Mouse (Mus musculus): ENCODE data around the gene Mgmt. TPM values are rescaled to one million over a fixed set of nuclear protein-coding genes. Genes with fewer than 3 reads are reported as not detected.

Gene Mgmt
- polyA plus RNA-seq, 1 experiment: 7.9 TPM

DNA sequence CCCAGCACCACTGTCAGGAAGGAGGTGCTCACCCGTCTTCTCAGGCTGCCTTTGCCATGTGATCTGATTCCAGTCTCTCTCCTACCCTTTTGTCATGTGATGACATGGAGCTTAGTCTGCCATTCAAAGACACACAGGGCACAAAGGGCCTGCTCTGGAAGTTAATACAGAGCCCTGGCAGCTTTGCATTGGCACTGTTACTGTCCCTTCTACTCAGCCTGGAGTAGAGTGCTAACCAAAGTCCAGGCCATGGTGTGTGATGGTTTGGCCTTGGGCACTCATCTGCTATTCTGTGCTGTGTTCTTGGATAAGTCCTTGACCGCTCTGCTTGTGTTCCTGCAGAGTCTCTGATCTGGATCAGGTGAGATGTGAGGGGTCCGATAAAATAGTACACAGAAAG, 36.0 kb downstream of the Mgmt start:
- Histone ChIP-seq H3K36me3 (replicated peaks; ENCODE audit: low read length) (peaks cover 27% of the 10 kb centered on the region), H3K9me3 (peaks cover 17% of the 10 kb centered on the region), H3K4me3 (replicated peaks) (no peak overlapping the region), H3K4me1 (peaks cover 14% of the 10 kb centered on the region; the same call in 1 of the 2 replicates), H3K27me3 (replicated peaks) (no peaks in the 10 kb centered on the region)
- TF ChIP-seq FLI1 (IDR thresholded peaks at IDR 0.05; ENCODE audit: low read length) (no peak), GATA1 (IDR thresholded peaks at IDR 0.05; ENCODE audit: borderline replicate concordance, low read length) (no peak)

GRCm38 (mm10) chr7:136933367-136933766, 39.0 kb downstream of the Mgmt start:
- TF ChIP-seq GATA1 (IDR thresholded peaks at IDR 0.05; ENCODE audit: borderline replicate concordance, low read length): no peak
- no peak for TF ChIP-seq FLI1 (IDR thresholded peaks at IDR 0.05; ENCODE audit: low read length)
- no peaks in the 10 kb centered on the region for H3K27me3 ChIP-seq (replicated peaks)
- H3K4me3 ChIP-seq (replicated peaks): no peak overlapping the region
- peaks cover 43% of the 10 kb centered on the region for H3K9me3 ChIP-seq
- H3K36me3 ChIP-seq (replicated peaks; ENCODE audit: low read length): peaks cover 41% of the 10 kb centered on the region
- peaks cover 10% of the 10 kb centered on the region; the same call in 1 of the 2 replicates for H3K4me1 ChIP-seq

GRCm38 (mm10) chr7:136934336-136934735, 39.9 kb downstream of the Mgmt start:
- H3K4me1 ChIP-seq: peaks cover 7% of the 10 kb centered on the region; the same call in 1 of the 2 replicates
- H3K4me3 ChIP-seq (replicated peaks): no peak overlapping the region
- peaks cover 40% of the 10 kb centered on the region for H3K9me3 ChIP-seq
- TF ChIP-seq FLI1 (IDR thresholded peaks at IDR 0.05; ENCODE audit: low read length): no peak
- TF ChIP-seq GATA1 (IDR thresholded peaks at IDR 0.05; ENCODE audit: borderline replicate concordance, low read length): no peak
- peaks cover 32% of the 10 kb centered on the region for H3K36me3 ChIP-seq (replicated peaks; ENCODE audit: low read length)
- no peaks in the 10 kb centered on the region for H3K27me3 ChIP-seq (replicated peaks)

DNA sequence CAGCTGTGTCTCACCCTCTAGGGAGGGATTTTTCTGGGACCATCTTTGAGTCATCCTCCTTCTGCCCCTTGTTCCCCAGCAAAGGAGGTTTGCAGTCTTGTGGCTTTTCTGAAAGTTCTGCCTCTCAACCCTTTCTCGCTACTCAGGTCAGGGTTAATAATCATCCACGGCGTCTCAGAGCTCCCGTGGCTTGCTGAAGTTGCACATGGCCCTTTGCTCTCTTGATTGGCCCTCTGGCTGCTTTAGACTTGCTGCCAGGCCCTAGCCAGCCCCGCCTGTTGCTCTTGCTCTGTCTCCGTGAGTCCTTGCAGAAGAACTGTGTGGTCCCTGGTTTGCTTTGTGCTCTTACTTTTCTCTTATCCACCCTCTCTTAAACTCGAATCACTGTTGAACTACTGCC, 40.4 kb downstream of the Mgmt start:
- no peak overlapping the region for H3K4me3 ChIP-seq (replicated peaks)
- no peaks in the 10 kb centered on the region for H3K27me3 ChIP-seq (replicated peaks)
- H3K36me3 ChIP-seq (replicated peaks; ENCODE audit: low read length): peaks cover 31% of the 10 kb centered on the region
- peaks cover 40% of the 10 kb centered on the region for H3K9me3 ChIP-seq
- no peak for TF ChIP-seq GATA1 (IDR thresholded peaks at IDR 0.05; ENCODE audit: borderline replicate concordance, low read length)
- TF ChIP-seq FLI1 (IDR thresholded peaks at IDR 0.05; ENCODE audit: low read length): no peak
- H3K4me1 ChIP-seq: peaks cover 7% of the 10 kb centered on the region; the same call in 1 of the 2 replicates

DNA sequence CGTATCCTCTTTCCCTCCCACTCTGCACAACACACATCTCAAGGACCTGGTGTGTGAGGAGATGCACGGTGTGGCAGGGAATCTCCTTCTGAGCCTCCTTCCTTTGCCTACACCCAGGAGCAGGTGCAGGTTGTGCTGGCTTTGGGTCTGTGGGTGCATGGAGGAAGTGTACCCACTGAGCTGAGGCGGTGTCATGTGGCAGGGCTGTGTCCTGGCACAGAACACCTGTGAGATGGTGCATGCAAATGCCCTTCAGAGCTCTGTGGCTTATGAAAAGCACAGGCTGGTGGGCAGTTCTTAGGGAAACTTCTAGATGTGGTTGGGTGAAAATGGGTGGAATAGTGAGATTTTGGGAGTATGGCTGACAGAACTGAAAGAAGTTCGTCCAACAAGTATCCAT, 44.0 kb downstream of the Mgmt start:
- TF ChIP-seq FLI1 (IDR thresholded peaks at IDR 0.05; ENCODE audit: low read length) (no peak), GATA1 (IDR thresholded peaks at IDR 0.05; ENCODE audit: borderline replicate concordance, low read length) (no peak)
- Histone ChIP-seq H3K27me3 (replicated peaks) (no peaks in the 10 kb centered on the region), H3K9me3 (peaks cover 53% of the 10 kb centered on the region), H3K4me1 (no peaks in the 10 kb centered on the region; the same call in 1 of the 2 replicates), H3K4me3 (replicated peaks) (peak overlapping the region; percentile 24), H3K36me3 (replicated peaks; ENCODE audit: low read length) (peaks cover 33% of the 10 kb centered on the region)

- H3K36me3 ChIP-seq (replicated peaks; ENCODE audit: low read length): peaks cover 27% of the 10 kb centered on the region
- TF ChIP-seq GATA1 (IDR thresholded peaks at IDR 0.05; ENCODE audit: borderline replicate concordance, low read length): no peak
- TF ChIP-seq FLI1 (IDR thresholded peaks at IDR 0.05; ENCODE audit: low read length): no peak
- no peaks in the 10 kb centered on the region; the same call in 1 of the 2 replicates for H3K4me1 ChIP-seq
- H3K4me3 ChIP-seq (replicated peaks): no peak overlapping the region
- H3K27me3 ChIP-seq (replicated peaks): no peaks in the 10 kb centered on the region
- H3K9me3 ChIP-seq: peaks cover 37% of the 10 kb centered on the region
Measured at GRCm38 (mm10) chr7:136942414-136942813, 48.0 kb downstream of the Mgmt start.

DNA sequence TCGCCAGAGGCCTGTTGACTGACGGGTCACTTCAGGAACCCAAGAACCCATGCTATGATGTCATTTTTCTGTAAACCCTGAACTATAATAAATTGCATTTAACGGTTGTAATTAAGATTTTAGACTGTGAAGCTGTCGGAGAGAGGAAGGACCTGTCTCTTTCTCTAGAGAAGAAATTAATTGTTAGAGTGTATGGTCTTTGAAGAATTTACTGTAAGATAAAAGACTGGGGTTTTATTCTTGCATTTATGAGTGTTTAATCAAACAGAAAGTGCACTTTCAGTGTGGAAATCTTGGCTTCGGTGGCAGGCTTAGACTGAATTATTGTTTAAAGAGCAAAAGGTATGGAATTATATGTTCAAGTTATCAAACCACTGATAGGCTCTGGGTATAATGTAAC, 49.5 kb downstream of the Mgmt start:
- Histone ChIP-seq H3K9me3 (peaks cover 34% of the 10 kb centered on the region), H3K36me3 (replicated peaks; ENCODE audit: low read length) (peaks cover 36% of the 10 kb centered on the region), H3K4me3 (replicated peaks) (no peak overlapping the region), H3K27me3 (replicated peaks) (no peaks in the 10 kb centered on the region), H3K4me1 (no peaks in the 10 kb centered on the region; the same call in 1 of the 2 replicates)
- TF ChIP-seq GATA1 (IDR thresholded peaks at IDR 0.05; ENCODE audit: borderline replicate concordance, low read length): no peak
- no peak for TF ChIP-seq FLI1 (IDR thresholded peaks at IDR 0.05; ENCODE audit: low read length)

- Histone ChIP-seq H3K9me3 (peaks cover 39% of the 10 kb centered on the region), H3K4me3 (replicated peaks) (no peak overlapping the region), H3K27me3 (replicated peaks) (no peaks in the 10 kb centered on the region), H3K36me3 (replicated peaks; ENCODE audit: low read length) (peaks cover 44% of the 10 kb centered on the region), H3K4me1 (no peaks in the 10 kb centered on the region; the same call in 1 of the 2 replicates)
- no peak for TF ChIP-seq FLI1 (IDR thresholded peaks at IDR 0.05; ENCODE audit: low read length)
- no peak for TF ChIP-seq GATA1 (IDR thresholded peaks at IDR 0.05; ENCODE audit: borderline replicate concordance, low read length)
Measured at GRCm38 (mm10) chr7:136945697-136946096, 51.3 kb downstream of the Mgmt start.

DNA sequence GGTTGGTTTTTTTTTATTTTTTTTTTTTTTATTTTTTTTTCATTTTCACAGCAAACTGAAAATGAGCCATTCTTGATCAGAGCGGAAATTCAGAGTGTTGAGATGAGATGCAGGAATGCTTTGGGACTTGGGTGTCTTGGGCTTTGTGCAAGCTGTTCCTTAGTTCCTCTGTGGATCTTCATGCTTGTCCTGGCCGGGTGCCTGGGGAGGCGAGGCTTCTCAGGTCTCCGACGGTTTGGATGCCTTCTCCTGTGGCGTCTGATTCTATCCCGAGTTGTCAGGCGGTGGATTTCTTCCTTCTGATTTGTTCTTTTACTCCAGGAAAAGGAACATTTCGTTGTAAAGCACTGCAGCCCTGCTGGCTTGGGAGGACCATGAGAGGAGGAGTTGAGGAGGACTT, 51.7 kb downstream of the Mgmt start:
- TF ChIP-seq FLI1 (IDR thresholded peaks at IDR 0.05; ENCODE audit: low read length) (no peak), GATA1 (IDR thresholded peaks at IDR 0.05; ENCODE audit: borderline replicate concordance, low read length) (no peak)
- Histone ChIP-seq H3K4me1 (no peaks in the 10 kb centered on the region; the same call in 1 of the 2 replicates), H3K4me3 (replicated peaks) (no peak overlapping the region), H3K9me3 (peaks cover 38% of the 10 kb centered on the region), H3K27me3 (replicated peaks) (no peaks in the 10 kb centered on the region), H3K36me3 (replicated peaks; ENCODE audit: low read length) (peaks cover 45% of the 10 kb centered on the region)

DNA sequence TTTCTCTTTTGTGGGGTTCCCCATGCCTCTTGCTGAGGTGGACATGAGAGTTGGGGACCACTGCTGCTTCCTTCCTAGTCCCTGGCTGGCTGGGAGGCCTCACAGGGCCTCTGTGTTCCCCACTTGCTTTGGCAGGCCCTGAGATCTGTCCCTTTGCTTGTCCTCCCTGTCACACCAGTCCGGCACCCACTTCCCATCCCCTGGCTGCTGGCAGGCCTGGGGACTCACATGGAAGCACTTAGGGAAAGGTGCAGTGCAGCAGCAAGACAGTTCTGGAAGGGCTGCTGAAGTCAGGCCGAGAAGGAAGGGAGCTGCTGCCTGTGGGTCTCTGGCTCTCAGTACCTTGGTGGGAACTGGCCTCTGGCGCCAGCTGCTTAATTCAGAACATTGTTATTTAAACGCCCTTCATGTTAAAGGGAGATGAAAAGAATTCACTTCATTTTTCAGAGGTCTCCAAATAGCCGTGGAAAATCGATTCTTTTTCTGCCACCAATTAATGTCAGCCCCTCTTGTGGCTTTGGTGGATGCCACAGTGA, 53.9 kb downstream of the Mgmt start:
- Histone ChIP-seq H3K4me3 (replicated peaks) (no peak overlapping the region), H3K9me3 (peaks cover 29% of the 10 kb centered on the region), H3K36me3 (replicated peaks; ENCODE audit: low read length) (peaks cover 48% of the 10 kb centered on the region), H3K27me3 (replicated peaks) (no peaks in the 10 kb centered on the region), H3K4me1 (no peaks in the 10 kb centered on the region; the same call in 1 of the 2 replicates)
- TF ChIP-seq GATA1 (IDR thresholded peaks at IDR 0.05; ENCODE audit: borderline replicate concordance, low read length) (no peak), FLI1 (IDR thresholded peaks at IDR 0.05; ENCODE audit: low read length) (no peak)
